Mouse (Mus musculus) C2C12 (cell line): ENCODE measurements at regions not wholly inside any gene's neighbourhood (a gene's known extent, or its start where the extent isn't known, plus 50 kb on each side); places are given as distances from the start of the nearest gene placed in this dataset.

Experiments
- H3K27me3 ChIP-seq: one replicate; pipeline ENCODE4 v1.6.1; 2011; ENCODE audit not compliant: control insufficient read depth, insufficient read depth, insufficient read length
- H3K36me3 ChIP-seq: one replicate; pipeline ENCODE4 v1.6.1; 2011; ENCODE audit not compliant: control insufficient read depth, insufficient read depth
- H3K4me3 ChIP-seq: one replicate; pipeline ENCODE4 v1.5.1; 2011; ENCODE audit warnings: mild to moderate bottlenecking, control low read depth; ENCODE audit not compliant: poor library complexity, insufficient read depth, severe bottlenecking
- H3K79me2 ChIP-seq: one replicate; pipeline ENCODE4 v1.6.1; 2011; ENCODE audit not compliant: control insufficient read depth, insufficient read depth
- H3K79me3 ChIP-seq: one replicate; pipeline ENCODE4 v1.6.1; 2011; ENCODE audit warnings: low read depth, control low read depth
- H3ac ChIP-seq: one replicate; pipeline ENCODE3; 2011; ENCODE audit warnings: low read depth; ENCODE audit not compliant: control insufficient read depth, insufficient read length
- CEBPB ChIP-seq: IDR thresholded peaks from one replicate; pipeline ENCODE4 v1.6.1; 2011; ENCODE audit warnings: low read depth, mild to moderate bottlenecking, control low read depth, moderate library complexity
- CTCF ChIP-seq: IDR thresholded peaks from one replicate; pipeline ENCODE4 v1.5.1; 2011; ENCODE audit not compliant: control insufficient read depth, insufficient read depth, insufficient read length
- FOSL1 ChIP-seq: IDR thresholded peaks from one replicate; pipeline ENCODE4 v1.8.0; 2011; ENCODE audit warnings: mild to moderate bottlenecking, low read length; ENCODE audit not compliant: poor library complexity, insufficient read depth, severe bottlenecking
- MAX ChIP-seq: IDR thresholded peaks from one replicate; pipeline ENCODE4 v1.6.1; 2011; ENCODE audit warnings: mild to moderate bottlenecking, control low read depth
- MYOD1 ChIP-seq: IDR thresholded peaks from one replicate; pipeline ENCODE4 v1.6.1; 2011; ENCODE audit warnings: low read depth; ENCODE audit not compliant: control insufficient read depth, insufficient read length
- MYOG ChIP-seq: IDR thresholded peaks from one replicate; pipeline ENCODE4 v1.6.1; 2011; ENCODE audit not compliant: control insufficient read depth, insufficient read length; ENCODE audit errors: extremely low read depth
- USF1 ChIP-seq: IDR thresholded peaks from one replicate; pipeline ENCODE4 v1.6.1; 2011; ENCODE audit warnings: low read depth, mild to moderate bottlenecking, control low read depth, moderate library complexity

- Histone ChIP-seq H3K27me3 (no peaks in the 10 kb centered on the region), H3K79me3 (no peaks in the 10 kb centered on the region), H3K36me3 (no peaks in the 10 kb centered on the region), H3K79me2 (no peaks in the 10 kb centered on the region), H3ac (no peak overlapping the region), H3K4me3 (no peak overlapping the region)
- TF ChIP-seq CTCF (no peak), MYOD1 (no peak), USF1 (no peak), MAX (no peak), FOSL1 (no peak), MYOG (no peak), CEBPB (no peak)
Measured at GRCm38 (mm10) chr4:54837326-54837725, 107.5 kb upstream of the Zfp462 start.

GRCm38 (mm10) chr4:54838111-54838510 lies 106.7 kb upstream of the Zfp462 start:
- Histone ChIP-seq H3K79me3 (no peaks in the 10 kb centered on the region), H3K4me3 (no peak overlapping the region), H3K79me2 (no peaks in the 10 kb centered on the region), H3K27me3 (no peaks in the 10 kb centered on the region), H3K36me3 (no peaks in the 10 kb centered on the region), H3ac (no peak overlapping the region)
- TF ChIP-seq MYOG (no peak), USF1 (no peak), CEBPB (no peak), MAX (no peak), CTCF (no peak), MYOD1 (no peak)

GRCm38 (mm10) chr4:54838794-54839193 lies 106.1 kb upstream of the Zfp462 start:
- Histone ChIP-seq H3K36me3 (no peaks in the 10 kb centered on the region), H3K79me3 (no peaks in the 10 kb centered on the region), H3ac (no peak overlapping the region), H3K27me3 (no peaks in the 10 kb centered on the region), H3K79me2 (no peaks in the 10 kb centered on the region), H3K4me3 (no peak overlapping the region)
- TF ChIP-seq FOSL1 (no peak), CEBPB (no peak), MYOG (no peak), USF1 (no peak), CTCF (no peak), MYOD1 (no peak), MAX (no peak)

- H3ac ChIP-seq: no peak overlapping the region
- TF ChIP-seq MAX: no peak
- no peak for TF ChIP-seq CEBPB
- TF ChIP-seq FOSL1: no peak
- no peak for TF ChIP-seq USF1
- TF ChIP-seq MYOG: no peak
- no peak for TF ChIP-seq MYOD1
- H3K79me2 ChIP-seq: no peaks in the 10 kb centered on the region
- no peaks in the 10 kb centered on the region for H3K36me3 ChIP-seq
- H3K27me3 ChIP-seq: no peaks in the 10 kb centered on the region
- H3K79me3 ChIP-seq: no peaks in the 10 kb centered on the region
- no peak overlapping the region for H3K4me3 ChIP-seq
Measured at GRCm38 (mm10) chr4:54852991-54853925, 91.6 kb upstream of the Zfp462 start.

- Histone ChIP-seq H3K36me3 (no peaks in the 10 kb centered on the region), H3ac (no peak overlapping the region), H3K79me2 (no peaks in the 10 kb centered on the region), H3K27me3 (no peaks in the 10 kb centered on the region), H3K4me3 (no peak overlapping the region), H3K79me3 (no peaks in the 10 kb centered on the region)
- TF ChIP-seq MYOG (no peak), MAX (no peak), FOSL1 (no peak), MYOD1 (no peak), CEBPB (no peak), USF1 (no peak)
Measured at GRCm38 (mm10) chr4:54858604-54859003, 86.2 kb upstream of the Zfp462 start.
